Mouse (Mus musculus) stomach, embryonic 14.5 days (tissue): Measurements from ENCODE around the gene Pde4d. TPM values are rescaled to one million over a fixed set of nuclear protein-coding genes. Genes with fewer than 3 reads are reported as not detected.

Experiments
- ATAC-seq: fragments of 200-750 bp; cut with Nextera tagmentation; 2 replicates; pipeline ENCODE4 v1.8.0; 2017; ENCODE audit warnings: low read depth, moderate TSS enrichment; ENCODE audit not compliant: insufficient number of reproducible peaks, insufficient read depth, low FRiP score
- H3K27ac ChIP-seq: fragments of 300-500 bp; sonication (generic); 2 replicates; pipeline ENCODE4 v1.5.1; 2014; ENCODE audit warnings: mild to moderate bottlenecking, low read length, moderate library complexity, mixed read lengths
- H3K27me3 ChIP-seq: fragments of 300-500 bp; sonication (generic); 2 replicates; pipeline ENCODE4 v1.6.1; 2014; ENCODE audit warnings: low read length, control low read depth, mixed read lengths; ENCODE audit not compliant: control insufficient read depth, insufficient read depth
- H3K36me3 ChIP-seq: fragments of 300-500 bp; sonication (generic); 2 replicates; pipeline ENCODE4 v1.6.1; 2014; ENCODE audit warnings: mild to moderate bottlenecking, control low read depth, low read length, moderate library complexity, mixed read lengths; ENCODE audit not compliant: control insufficient read depth, insufficient read depth
- H3K4me1 ChIP-seq: fragments of 300-500 bp; sonication (generic); 2 replicates; pipeline ENCODE4 v1.6.1; 2014; ENCODE audit warnings: low read length, control low read depth, mixed read lengths; ENCODE audit not compliant: control insufficient read depth, insufficient read depth
- H3K4me2 ChIP-seq: fragments of 300-500 bp; sonication (generic); replicated peaks from 2 replicates; pipeline ENCODE4 v1.6.1; 2014; ENCODE audit warnings: low read depth, low read length, control low read depth
- H3K4me3 ChIP-seq: fragments of 300-500 bp; sonication (generic); 2 replicates; pipeline ENCODE4 v1.5.1; 2014; ENCODE audit warnings: low read depth, low read length, control low read depth
- H3K9ac ChIP-seq: fragments of 300-500 bp; sonication (generic); replicated peaks from 2 replicates; pipeline ENCODE4 v1.6.1; 2014; ENCODE audit warnings: low read depth, mild to moderate bottlenecking, control low read depth, low read length, moderate library complexity, mixed read lengths
- H3K9me3 ChIP-seq: fragments of 300-500 bp; sonication (generic); 2 replicates; pipeline ENCODE4 v1.6.1; 2016; ENCODE audit warnings: low read depth, low read length, control low read depth; ENCODE audit not compliant: control insufficient read depth
- WGBS: fragments of 180-500 bp; shearing (Covaris S2); extraction: QIAGEN DNeasy Blood & Tissue Kit; methylation state at CpG from one replicate; pipeline ENCODE4 v1.1.7; 2014; 5-methylcytosine and 5-hydroxymethylcytosine counted together
- polyA plus RNA-seq: library from polyadenylated mRNA; unstranded; fragments of >200 nt; fragmentation: Nextera tagmentation; extraction: Ambion mirVana; gene quantifications from 2 replicates; pipeline ENCODE4 v1.2.1, GENCODE M21; 2014

The Pde4d gene
- polyA plus RNA-seq, 1 experiment from 2014 or later: 29.3 TPM

GRCm38 (mm10) chr13:109677047-109677446, 1227.3 kb downstream of the Pde4d start:
- H3K4me2 ChIP-seq: no peak overlapping the region
- no peak overlapping the region for H3K4me3 ChIP-seq
- no peak overlapping the region for H3K9ac ChIP-seq
- ATAC-seq: no peak
- 20% methylated on average over 4 of the region's 4 CpGs for WGBS
- peaks cover 3% of the 10 kb centered on the region; the same call in 1 of the 2 replicates for H3K4me1 ChIP-seq
- no peaks in the 10 kb centered on the region for H3K36me3 ChIP-seq
- H3K9me3 ChIP-seq: no peaks in the 10 kb centered on the region
- no peaks in the 10 kb centered on the region for H3K27me3 ChIP-seq
- H3K27ac ChIP-seq: no peak overlapping the region

- no peak overlapping the region for H3K4me2 ChIP-seq
- H3K27ac ChIP-seq: no peak overlapping the region
- 0 out of 2 replicates have a peak, but pooled peaks have one; percentile 53 for ATAC-seq
- H3K36me3 ChIP-seq: no peaks in the 10 kb centered on the region
- no peaks in the 10 kb centered on the region for H3K27me3 ChIP-seq
- WGBS: 22% methylated on average over 3 of the region's 3 CpGs
- H3K4me3 ChIP-seq: no peak overlapping the region
- H3K9ac ChIP-seq: no peak overlapping the region
- peaks cover 3% of the 10 kb centered on the region; the same call in 1 of the 2 replicates for H3K4me1 ChIP-seq
- no peaks in the 10 kb centered on the region for H3K9me3 ChIP-seq
These were observed 1227.9 kb downstream of the Pde4d start for GRCm38 (mm10) chr13:109677617-109678016.

GRCm38 (mm10) chr13:109678991-109679390, 1229.2 kb downstream of the Pde4d start:
- Histone ChIP-seq H3K9ac (no peak overlapping the region), H3K4me2 (no peak overlapping the region), H3K36me3 (no peaks in the 10 kb centered on the region), H3K4me3 (no peak overlapping the region), H3K4me1 (peaks cover 3% of the 10 kb centered on the region; the same call in 1 of the 2 replicates), H3K9me3 (no peaks in the 10 kb centered on the region), H3K27me3 (no peaks in the 10 kb centered on the region), H3K27ac (no peak overlapping the region)
- 73% methylated on average over 1 of the region's 1 CpGs for WGBS
- ATAC-seq: no peak

GRCm38 (mm10) chr13:109680229-109680628, 1230.5 kb downstream of the Pde4d start:
- no peak overlapping the region for H3K9ac ChIP-seq
- H3K27me3 ChIP-seq: no peaks in the 10 kb centered on the region
- peaks cover 3% of the 10 kb centered on the region; the same call in 1 of the 2 replicates for H3K4me1 ChIP-seq
- H3K4me2 ChIP-seq: no peak overlapping the region
- H3K36me3 ChIP-seq: no peaks in the 10 kb centered on the region
- WGBS: 86% methylated on average over 8 of the region's 8 CpGs
- no peaks in the 10 kb centered on the region for H3K9me3 ChIP-seq
- no peak overlapping the region for H3K4me3 ChIP-seq
- no peak overlapping the region for H3K27ac ChIP-seq
- no peak for ATAC-seq

GRCm38 (mm10) chr13:109681699-109682293, 1232.0 kb downstream of the Pde4d start:
- no peak overlapping the region for H3K4me3 ChIP-seq
- no peaks in the 10 kb centered on the region for H3K27me3 ChIP-seq
- H3K9ac ChIP-seq: no peak overlapping the region
- H3K27ac ChIP-seq: no peak overlapping the region
- ATAC-seq: no peak
- no peaks in the 10 kb centered on the region for H3K9me3 ChIP-seq
- H3K4me1 ChIP-seq: peaks cover 3% of the 10 kb centered on the region; the same call in 1 of the 2 replicates
- no peaks in the 10 kb centered on the region for H3K36me3 ChIP-seq
- no peak overlapping the region for H3K4me2 ChIP-seq
- 66% methylated on average over 4 of the region's 4 CpGs for WGBS

GRCm38 (mm10) chr13:109683001-109683400, 1233.3 kb downstream of the Pde4d start:
- 0 out of 2 replicates have a peak, but pooled peaks have one; percentile 29 for ATAC-seq
- H3K4me2 ChIP-seq: no peak overlapping the region

GRCm38 (mm10) chr13:109684985-109685295, 1235.2 kb downstream of the Pde4d start:
- no peak for ATAC-seq
- Histone ChIP-seq H3K9ac (no peak overlapping the region), H3K36me3 (no peaks in the 10 kb centered on the region), H3K27ac (no peak overlapping the region; the same call in 1 of the 2 replicates), H3K27me3 (no peaks in the 10 kb centered on the region), H3K9me3 (no peaks in the 10 kb centered on the region), H3K4me3 (peak overlapping the region; percentile 47), H3K4me1 (0 out of 2 replicates have a peak, but pooled peaks cover 3% of the 10 kb centered on the region), H3K4me2 (peak overlapping the region; percentile 89)
- WGBS: 34% methylated on average over 3 of the region's 3 CpGs

More at GRCm38 (mm10) chr13:109683001-109683400, 1233.3 kb downstream of the Pde4d start:
- H3K36me3 ChIP-seq: no peaks in the 10 kb centered on the region
- no peaks in the 10 kb centered on the region for H3K27me3 ChIP-seq
- H3K9me3 ChIP-seq: no peaks in the 10 kb centered on the region
- WGBS: 67% methylated on average over 10 of the region's 10 CpGs
- H3K4me3 ChIP-seq: no peak overlapping the region
- no peak overlapping the region for H3K27ac ChIP-seq
- H3K9ac ChIP-seq: no peak overlapping the region
- H3K4me1 ChIP-seq: 0 out of 2 replicates have a peak, but pooled peaks cover 3% of the 10 kb centered on the region

GRCm38 (mm10) chr13:109685296-109686115, 1235.8 kb downstream of the Pde4d start:
- Histone ChIP-seq H3K9me3 (no peaks in the 10 kb centered on the region), H3K4me1 (0 out of 2 replicates have a peak, but pooled peaks cover 3% of the 10 kb centered on the region), H3K9ac (peak overlapping the region; percentile 53), H3K27ac (peak overlapping the region; percentile 75; the same call in 1 of the 2 replicates), H3K4me2 (peak overlapping the region; percentile 89), H3K36me3 (no peaks in the 10 kb centered on the region), H3K4me3 (peak overlapping the region; percentile 47), H3K27me3 (no peaks in the 10 kb centered on the region)
- ATAC-seq: peak; percentile 67; the same call in 1 of the 2 replicates
- WGBS: 3% methylated on average over 29 of the region's 29 CpGs
